ENCODE assay signal across 8 mouse cellular contexts in the genomic region with DNA sequence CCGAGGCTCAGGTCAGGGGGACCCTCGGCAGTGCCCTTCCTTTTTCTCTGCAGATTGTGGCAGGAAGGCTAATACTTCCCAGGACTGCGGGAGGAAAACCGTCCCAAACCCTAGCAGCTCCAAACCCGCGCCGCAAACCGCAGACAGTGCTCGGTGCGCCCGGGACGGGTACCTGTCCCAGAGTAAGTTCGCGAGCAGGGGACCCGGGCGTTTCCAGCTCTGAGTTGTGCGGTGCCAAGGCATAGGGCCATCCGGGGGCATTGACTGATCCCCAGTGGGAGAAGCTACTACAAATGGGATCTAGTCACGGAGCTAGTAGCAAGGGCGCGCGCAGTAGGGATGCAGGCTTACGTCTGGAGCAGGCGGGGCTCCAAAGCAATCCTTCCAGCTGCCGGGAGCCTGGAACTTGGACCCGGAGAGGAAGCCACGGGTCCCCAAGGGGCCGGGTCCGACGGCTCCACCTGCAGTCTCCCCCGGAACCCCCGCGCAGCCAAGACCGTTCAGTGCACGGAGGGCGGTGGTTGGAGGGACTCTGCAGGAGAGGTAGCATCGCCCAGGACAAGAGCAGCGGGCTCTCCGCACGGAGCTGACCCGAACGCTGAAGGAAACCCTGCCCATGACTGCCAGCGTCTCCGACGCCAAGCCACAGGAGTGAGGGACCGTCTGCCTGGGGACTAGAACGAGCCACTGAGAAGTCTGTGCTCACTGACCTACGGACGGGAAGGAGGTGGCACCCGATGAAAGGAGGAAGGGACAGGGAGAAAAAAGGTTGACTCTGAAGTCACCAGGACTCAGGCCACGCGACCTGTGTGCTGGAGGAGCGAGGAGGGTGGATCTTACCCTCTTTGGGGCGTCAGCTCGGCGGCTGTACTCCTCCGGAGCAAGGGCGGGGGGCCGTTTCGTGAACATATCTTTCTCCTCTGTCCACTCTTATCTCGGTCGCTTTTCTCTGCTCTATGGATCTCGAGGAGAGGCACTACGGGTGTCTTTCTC. TPM values are rescaled to one million over a fixed set of nuclear protein-coding genes. Genes with fewer than 3 reads are reported as not detected.
A peak's percentile ranks its signal among the peaks of the same experiment; 100 is the strongest.
DNase-seq lines count a peak whose midpoint lies in the region; ATAC-seq lines count a peak whose summit lies in the region.

A gene (minus strand): TSS at position 943 of the 993 bp plus-strand sequence.

- under 1% methylated on average over 64 of the region's 64 CpGs for WGBS in lung, embryonic 16.5 days
- 3% methylated on average over 64 of the region's 64 CpGs for WGBS in forebrain, embryonic 14.5 days
- 1% methylated on average over 58 of the region's 64 CpGs for WGBS in hindbrain, embryonic 16.5 days
- WGBS in midbrain, embryonic 10.5 days: 2% methylated on average over 64 of the region's 64 CpGs

- no peaks in the 10 kb centered on the region for H3K36me3 ChIP-seq in lung, embryonic 16.5 days (ENCODE audit: control insufficient read depth, insufficient read depth, low read length)
- no peaks in the 10 kb centered on the region for H3K36me3 ChIP-seq in forebrain, embryonic 14.5 days (ENCODE audit: control insufficient read depth, insufficient read depth, low read length)
- H3K36me3 ChIP-seq in hindbrain, embryonic 16.5 days (ENCODE audit: control insufficient read depth, insufficient read depth, low read length): no peaks in the 10 kb centered on the region
- no peaks in the 10 kb centered on the region for H3K36me3 ChIP-seq in midbrain, embryonic 10.5 days

- peaks cover 11% of the 10 kb centered on the region for H3K4me1 ChIP-seq in lung, embryonic 16.5 days (replicated peaks; ENCODE audit: control insufficient read depth, insufficient read depth, low read length)
- peaks cover 9% of the 10 kb centered on the region; the same call in 1 of the 2 replicates for H3K4me1 ChIP-seq in forebrain, embryonic 14.5 days (ENCODE audit: control insufficient read depth, insufficient read depth, low read length)
- H3K4me1 ChIP-seq in hindbrain, embryonic 16.5 days (ENCODE audit: control insufficient read depth, insufficient read depth, low read depth, low read length): peaks cover 14% of the 10 kb centered on the region
- H3K4me1 ChIP-seq in midbrain, embryonic 10.5 days: peaks cover 17% of the 10 kb centered on the region

- peaks cover 22% of the 10 kb centered on the region for H3K27me3 ChIP-seq in lung, embryonic 16.5 days (ENCODE audit: control insufficient read depth, insufficient read depth, low read depth, low read length)
- H3K27me3 ChIP-seq in forebrain, embryonic 14.5 days (replicated peaks; ENCODE audit: control insufficient read depth, insufficient read depth, low read length): peaks cover 29% of the 10 kb centered on the region
- H3K27me3 ChIP-seq in hindbrain, embryonic 16.5 days (replicated peaks; ENCODE audit: control insufficient read depth, insufficient read depth, low read length): peaks cover 26% of the 10 kb centered on the region
- peaks cover 48% of the 10 kb centered on the region for H3K27me3 ChIP-seq in midbrain, embryonic 10.5 days (ENCODE audit: low read depth, poor library complexity, severe bottlenecking)

- H3K9ac ChIP-seq in lung, embryonic 16.5 days (ENCODE audit: low read length): peak within 1 kb of the TSS; percentile 35
- H3K9ac ChIP-seq in forebrain, embryonic 14.5 days (ENCODE audit: low read length): peak within 1 kb of the TSS; percentile 37
- peak within 1 kb of the TSS; percentile 55 for H3K9ac ChIP-seq in hindbrain, embryonic 16.5 days (ENCODE audit: low read depth, low read length)

- H3K4me2 ChIP-seq in lung, embryonic 16.5 days (ENCODE audit: low read depth, low read length): peak within 1 kb of the TSS; percentile 70
- H3K4me2 ChIP-seq in forebrain, embryonic 14.5 days (ENCODE audit: low read length): peak within 1 kb of the TSS; percentile 56
- H3K4me2 ChIP-seq in hindbrain, embryonic 16.5 days (ENCODE audit: low read length): peak within 1 kb of the TSS; percentile 66

- DNase-seq in lung, postnatal 10 days: no peak
- DNase-seq in forebrain, embryonic 14.5 days (ENCODE audit: low spot score): peak; percentile 1
- peak; percentile 47 for DNase-seq in midbrain, embryonic 10.5 days (ENCODE audit: low spot score)
- DNase-seq in left cerebral cortex, adult 8-10 months (ENCODE audit: low spot score in 2 of 2): no peak
- DNase-seq in layer of hippocampus, adult 9-11 months: no peak
- DNase-seq in right cerebral cortex, adult 18-20 months: no peak

- no peaks in the 10 kb centered on the region for H3K9me3 ChIP-seq in lung, embryonic 16.5 days (ENCODE audit: control insufficient read depth, low read length)
- no peaks in the 10 kb centered on the region for H3K9me3 ChIP-seq in forebrain, embryonic 14.5 days (replicated peaks; ENCODE audit: control insufficient read depth, low read length)
- no peaks in the 10 kb centered on the region for H3K9me3 ChIP-seq in hindbrain, embryonic 16.5 days (ENCODE audit: control insufficient read depth, low read length)
- H3K9me3 ChIP-seq in midbrain, embryonic 10.5 days (replicated peaks): no peaks in the 10 kb centered on the region

- peak; percentile 46 for ATAC-seq in lung, embryonic 16.5 days (ENCODE audit: low read depth)
- ATAC-seq in forebrain, embryonic 14.5 days: no peak
- peak; percentile 38; the same call in 1 of the 2 replicates for ATAC-seq in hindbrain, embryonic 16.5 days

- no peak within 1 kb of the TSS for H3K27ac ChIP-seq in lung, embryonic 16.5 days (ENCODE audit: low read length)
- H3K27ac ChIP-seq in forebrain, embryonic 14.5 days (ENCODE audit: low read depth, low read length): no peak within 1 kb of the TSS
- no peak within 1 kb of the TSS for H3K27ac ChIP-seq in hindbrain, embryonic 16.5 days (ENCODE audit: low read depth, low read length)
- peak within 1 kb of the TSS; percentile 47 for H3K27ac ChIP-seq in midbrain, embryonic 10.5 days (replicated peaks)

- H3K4me3 ChIP-seq in lung, embryonic 16.5 days (ENCODE audit: low read length): peak within 1 kb of the TSS; percentile 46
- H3K4me3 ChIP-seq in forebrain, embryonic 14.5 days (ENCODE audit: low read depth, low read length): peak within 1 kb of the TSS; percentile 32
- H3K4me3 ChIP-seq in hindbrain, embryonic 16.5 days (ENCODE audit: low read length): peak within 1 kb of the TSS; percentile 48
- H3K4me3 ChIP-seq in midbrain, embryonic 10.5 days: peak within 1 kb of the TSS; percentile 50

RNA-seq across cellular contexts. Expression of the gene that starts here (rescaled TPM):
- 2.0 and 2.4 TPM in 2 replicates for polyA plus RNA-seq in lung, embryonic 16.5 days (2015; fragmentation: Nextera tagmentation; extraction: Ambion mirVana)
- 0.51 TPM in 1 of 2 replicates, not detected in the other for polyA plus RNA-seq in forebrain, embryonic 14.5 days (2014; fragmentation: Nextera tagmentation; extraction: Ambion mirVana)
- 1.1 and 3.0 TPM in 2 replicates for polyA plus RNA-seq in hindbrain, embryonic 16.5 days (2015; fragmentation: Nextera tagmentation; extraction: Ambion mirVana)
- polyA plus RNA-seq in midbrain, embryonic 10.5 days (2016; fragmentation: Nextera tagmentation; extraction: Ambion mirVana): 5.0 and 5.7 TPM in 2 replicates
- under 1 TPM; 0.21 to 0.94 (median 0.40) TPM for total RNA-seq in left cerebral cortex, adult 8-10 months (2022)

Comparison
In these comparisons a context has a peak if more than half of its experiments do, and no peak if none do; other contexts are left out.
1. Peak in DNase-seq, H3K4me3 ChIP-seq, H3K9ac ChIP-seq and H3K4me2 ChIP-seq in forebrain, embryonic 14.5 days; RNA of the gene not detected or under 1 TPM.